Mouse (Mus musculus): Measurements from ENCODE around the gene Tnfaip8l2.
A peak's percentile ranks its signal among the peaks of the same experiment; 100 is the strongest.

The Tnfaip8l2 gene

DNA sequence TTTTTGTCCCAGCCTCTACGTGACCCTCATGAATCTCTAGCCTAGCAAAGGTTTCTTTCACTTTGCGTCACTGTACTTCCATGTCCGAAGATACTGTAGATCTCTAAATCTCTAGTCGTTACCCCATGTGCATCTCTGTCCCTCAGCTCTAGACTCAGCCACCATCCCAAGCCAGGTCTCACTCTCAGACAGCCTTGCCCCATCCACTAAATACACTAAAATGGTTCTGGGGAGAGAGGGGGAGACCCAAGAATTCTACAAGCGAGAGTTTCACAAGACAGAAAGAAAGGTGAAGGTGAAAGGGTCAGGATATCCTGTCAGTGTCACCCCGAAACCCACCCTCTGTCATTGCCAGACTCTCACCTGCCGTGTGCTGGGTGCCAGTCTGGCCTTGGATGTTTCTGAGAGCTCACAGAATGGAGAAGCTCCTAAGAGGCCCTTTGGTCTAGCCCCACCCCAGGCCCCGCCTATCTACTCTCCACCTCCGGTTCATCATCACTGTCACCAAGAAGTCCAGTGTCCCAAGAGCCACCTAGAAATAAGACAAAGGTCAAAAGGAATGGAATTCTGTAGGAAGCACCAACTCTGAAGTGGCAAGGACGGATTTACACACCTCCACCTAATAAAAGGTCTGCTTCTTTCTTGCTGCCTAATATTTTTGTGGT is at the start of gene Tnfaip8l2:
Gene Tnfaip8l2, minus strand, starts transcription at position 409 of the 665 bp plus-strand sequence.
- DNase-seq, result no peak

DNA sequence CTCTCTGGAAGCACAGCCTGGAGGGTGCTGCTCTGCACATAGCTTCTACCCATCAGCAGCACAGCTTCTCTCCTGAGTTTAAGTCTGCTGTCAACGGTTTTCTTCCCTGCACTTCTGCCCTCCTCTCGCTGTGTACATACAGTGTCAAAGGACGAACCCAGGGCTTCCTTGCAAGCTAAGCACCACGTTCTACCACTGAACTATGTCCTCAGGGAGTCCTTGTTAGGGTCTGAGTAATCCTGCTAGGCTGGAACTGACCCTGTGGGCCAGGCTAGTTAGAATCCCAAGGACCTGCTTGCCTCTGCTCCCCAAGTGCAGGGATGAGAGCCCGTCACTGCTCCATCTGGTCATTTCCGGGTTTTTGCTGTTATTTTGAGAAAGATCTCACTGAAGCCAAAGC is 44.7 kb upstream of the Tnfaip8l2 start:
- no peak for DNase-seq

DNA sequence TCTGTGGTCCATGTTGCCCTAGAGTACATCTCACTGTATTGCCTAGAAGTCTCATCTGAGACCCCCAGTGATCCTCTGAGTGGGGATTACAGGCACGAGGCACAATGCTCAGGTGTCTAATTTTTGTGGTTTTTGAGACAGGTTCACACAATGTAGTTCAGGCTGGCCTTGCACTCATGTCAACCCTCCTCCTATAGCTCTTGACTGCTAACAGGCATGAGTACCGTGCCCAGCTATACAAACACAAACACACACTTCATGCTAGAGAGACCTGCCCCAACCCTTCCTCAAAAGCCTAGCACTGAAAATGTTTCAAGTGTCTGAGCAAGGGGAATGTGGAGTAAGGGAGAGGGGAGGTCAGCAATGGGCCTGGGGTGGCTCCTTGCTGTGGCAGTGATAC is 43.9 kb upstream of the Tnfaip8l2 start:
- DNase-seq, result no peak

DNA sequence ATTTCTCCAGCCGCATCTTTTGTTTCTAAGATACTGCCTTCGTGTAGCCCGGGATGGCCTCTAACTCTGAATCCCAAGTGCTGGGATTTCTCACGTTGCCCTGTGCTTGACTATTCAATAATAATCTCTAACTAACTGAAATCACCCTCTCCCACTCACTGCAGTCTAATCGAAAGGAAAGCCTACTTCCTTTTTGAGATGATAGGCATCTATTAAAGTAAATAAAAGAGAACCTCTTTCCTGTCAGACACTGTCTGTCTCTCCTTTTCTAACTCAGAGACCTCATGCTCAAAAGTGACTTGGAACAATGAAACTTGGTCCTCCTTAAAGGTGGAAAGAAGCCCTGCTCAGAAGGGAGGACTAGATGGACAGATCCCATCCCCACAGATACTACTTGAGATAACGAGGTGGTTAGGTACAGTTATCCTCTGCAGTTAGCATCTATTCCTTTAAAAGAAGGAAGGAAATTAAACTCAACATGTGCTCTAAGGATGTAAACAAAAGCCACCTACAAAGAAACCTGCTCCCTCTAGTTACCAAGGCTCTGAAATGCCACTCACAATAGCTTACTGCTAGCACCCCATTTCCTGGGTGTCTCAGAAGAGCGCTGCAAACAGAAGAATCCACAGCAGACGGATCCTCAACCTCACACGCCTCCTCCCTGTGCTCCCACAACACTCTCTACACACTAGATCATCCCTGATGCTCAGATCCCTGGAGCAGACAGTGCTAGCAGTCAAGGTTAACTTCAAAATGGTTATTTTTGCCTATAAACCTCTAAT is 42.8 kb upstream of the Tnfaip8l2 start:
- DNase-seq, result no peak

DNA sequence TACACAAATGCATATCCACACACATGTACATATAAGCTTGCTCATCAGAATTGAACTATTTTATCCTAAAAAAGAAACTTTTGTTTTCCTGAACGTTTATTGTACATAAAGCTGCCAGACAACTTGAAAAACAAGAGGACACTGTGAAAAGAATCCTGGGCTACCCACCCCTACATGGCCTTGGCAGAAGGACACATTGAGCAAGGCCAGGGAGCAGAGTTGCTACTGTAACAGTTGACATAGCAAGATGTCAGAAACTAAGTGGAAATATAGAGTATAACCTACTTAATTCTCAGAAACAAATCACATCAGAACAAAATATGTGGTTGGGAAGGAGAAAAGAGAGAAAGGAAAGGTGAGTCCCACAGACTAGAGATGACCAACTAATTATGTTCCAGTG is 39.7 kb upstream of the Tnfaip8l2 start:
- DNase-seq, result no peak

DNA sequence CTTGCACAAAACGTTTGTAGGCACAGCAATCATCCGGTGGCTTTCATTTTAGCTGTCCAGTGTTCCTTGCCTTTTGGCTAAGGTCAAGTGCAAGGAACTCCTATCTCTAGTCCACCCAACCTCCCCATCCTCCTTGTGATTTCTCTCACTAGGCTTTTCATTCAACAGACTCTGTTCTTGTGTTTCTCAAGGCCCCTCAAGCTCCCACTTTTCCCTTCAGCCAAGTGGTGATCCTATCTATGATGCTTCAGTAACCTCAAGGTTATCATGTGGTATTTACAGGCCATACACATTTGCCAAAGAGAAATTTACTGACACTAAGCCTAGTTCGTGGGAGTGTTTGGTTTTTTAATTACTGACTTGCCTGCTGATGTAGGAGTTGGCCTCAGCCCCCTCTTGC is 37.7 kb upstream of the Tnfaip8l2 start:
- no peak for DNase-seq

DNA sequence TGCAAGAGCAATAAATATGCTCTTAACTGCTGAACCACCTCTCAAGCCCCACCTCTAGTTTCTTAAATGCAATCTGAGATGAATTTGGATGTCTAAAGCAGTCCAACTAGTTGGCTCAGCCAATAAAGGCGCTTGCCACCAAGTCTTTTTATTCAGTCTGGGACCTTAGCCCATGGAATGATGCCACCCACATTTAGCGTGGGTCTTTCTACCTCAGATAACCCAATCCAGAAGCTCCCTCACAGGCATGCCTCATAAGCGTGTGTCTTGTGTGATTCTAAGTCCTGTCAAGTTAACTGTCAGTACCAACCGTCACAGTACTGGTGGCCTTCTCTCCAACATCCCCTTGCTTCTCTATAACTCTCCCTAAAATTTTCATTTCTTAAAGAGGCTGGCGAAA is 36.8 kb upstream of the Tnfaip8l2 start:
- DNase-seq, result no peak

DNA sequence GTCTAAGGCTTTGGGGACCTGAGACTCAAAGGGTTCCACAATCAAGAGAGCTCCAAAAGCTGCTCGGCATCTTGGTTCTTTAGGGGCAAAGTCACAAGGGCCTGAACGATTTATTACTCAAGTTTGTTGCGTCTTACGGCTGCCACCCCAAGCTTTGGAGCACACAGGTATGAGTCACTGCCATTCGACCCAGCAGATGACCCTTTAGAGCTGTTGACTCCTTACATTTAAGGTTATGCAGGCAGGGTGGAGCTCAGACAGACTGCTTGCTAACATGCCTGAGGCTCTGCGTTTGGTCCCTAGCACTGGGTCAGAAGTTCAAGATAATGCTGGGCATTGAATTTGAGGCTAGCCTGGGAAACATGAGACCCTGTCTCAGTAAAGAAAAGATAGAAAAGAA is 35.4 kb upstream of the Tnfaip8l2 start:
- no peak for DNase-seq

DNA sequence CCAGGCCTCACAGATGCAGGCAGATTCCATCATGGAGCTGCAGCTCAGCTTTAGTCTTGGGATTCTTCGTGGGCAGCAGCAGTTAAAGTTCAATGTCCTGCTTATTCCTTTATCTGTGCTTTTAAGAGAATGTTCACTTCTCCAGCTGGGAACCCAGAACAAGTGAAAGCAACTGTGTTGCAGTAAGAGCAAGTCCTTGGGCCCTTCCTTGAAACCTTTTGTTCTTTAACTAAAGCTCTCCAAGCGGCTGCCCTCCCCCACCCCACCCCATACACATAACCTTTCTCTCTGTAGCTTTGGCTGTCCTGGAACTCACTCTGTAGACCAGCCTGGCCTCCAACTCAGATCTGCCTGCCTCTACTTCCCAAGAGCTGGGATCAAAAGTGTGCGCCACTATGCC is 34.3 kb upstream of the Tnfaip8l2 start:
- DNase-seq, result no peak

DNA sequence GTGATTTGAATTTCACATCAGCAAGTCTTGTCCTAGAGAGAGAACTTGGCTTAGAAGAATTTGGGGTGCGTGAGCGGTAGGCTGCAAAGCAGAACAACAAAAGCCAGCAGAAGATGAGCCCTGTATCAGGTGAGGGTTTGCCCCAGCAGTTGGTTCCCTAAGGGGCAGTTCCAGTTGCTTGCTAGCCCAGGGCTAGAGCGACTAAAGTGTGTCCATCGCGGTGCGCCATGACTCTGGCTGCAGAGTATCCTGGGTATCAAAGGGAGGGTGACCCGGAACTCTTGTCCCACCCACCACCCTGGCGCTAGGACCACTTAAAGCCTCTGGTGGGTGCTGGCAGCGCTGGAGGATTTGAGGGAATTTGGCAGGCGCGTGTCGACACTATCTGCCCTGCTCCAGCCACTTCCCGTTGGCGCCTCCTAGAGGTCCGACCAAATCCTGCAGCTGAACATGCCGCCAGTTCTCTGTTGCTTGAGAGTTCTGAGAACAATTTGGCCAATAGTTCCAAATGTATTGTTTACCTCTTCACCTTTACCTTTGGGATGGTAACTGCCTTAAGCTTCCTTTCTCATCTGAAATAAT is 31.9 kb upstream of the Tnfaip8l2 start:
- peak; percentile 82 for DNase-seq

DNA sequence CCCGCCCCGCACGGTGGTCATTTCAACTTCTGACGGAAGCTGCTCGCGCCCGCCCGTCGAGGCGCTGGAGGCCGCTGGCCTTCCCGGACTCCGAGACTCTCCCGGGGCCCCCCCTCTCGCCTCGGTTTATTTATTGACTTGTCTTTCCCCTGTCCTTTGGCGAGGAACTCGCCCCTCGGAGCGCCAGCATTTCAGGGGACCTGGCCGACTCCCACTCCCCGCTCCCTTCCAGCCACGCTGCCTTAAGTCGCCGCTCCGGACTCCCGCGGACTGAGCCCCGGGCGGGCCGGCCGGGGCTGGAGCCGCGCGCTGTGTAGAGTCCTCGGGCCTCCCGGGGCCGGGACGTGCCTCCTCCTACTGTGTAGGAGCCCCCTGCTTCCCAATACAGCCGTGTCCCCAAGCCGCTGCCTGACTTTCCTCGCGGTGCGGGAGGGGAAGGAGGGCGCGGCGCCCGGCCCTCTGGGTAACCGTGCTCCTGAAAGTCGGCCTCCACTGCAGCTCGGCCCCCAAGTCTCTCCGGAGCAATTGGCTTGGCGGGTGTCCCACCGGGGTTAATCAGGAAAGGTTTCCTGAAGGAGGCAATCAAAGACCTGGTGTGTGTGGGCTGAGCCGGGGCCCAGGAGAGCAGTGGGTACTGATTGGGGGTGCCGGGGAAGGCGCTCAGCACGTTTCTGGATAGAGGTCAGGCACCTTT is 31.2 kb upstream of the Tnfaip8l2 start:
- DNase-seq, result no peak

DNA sequence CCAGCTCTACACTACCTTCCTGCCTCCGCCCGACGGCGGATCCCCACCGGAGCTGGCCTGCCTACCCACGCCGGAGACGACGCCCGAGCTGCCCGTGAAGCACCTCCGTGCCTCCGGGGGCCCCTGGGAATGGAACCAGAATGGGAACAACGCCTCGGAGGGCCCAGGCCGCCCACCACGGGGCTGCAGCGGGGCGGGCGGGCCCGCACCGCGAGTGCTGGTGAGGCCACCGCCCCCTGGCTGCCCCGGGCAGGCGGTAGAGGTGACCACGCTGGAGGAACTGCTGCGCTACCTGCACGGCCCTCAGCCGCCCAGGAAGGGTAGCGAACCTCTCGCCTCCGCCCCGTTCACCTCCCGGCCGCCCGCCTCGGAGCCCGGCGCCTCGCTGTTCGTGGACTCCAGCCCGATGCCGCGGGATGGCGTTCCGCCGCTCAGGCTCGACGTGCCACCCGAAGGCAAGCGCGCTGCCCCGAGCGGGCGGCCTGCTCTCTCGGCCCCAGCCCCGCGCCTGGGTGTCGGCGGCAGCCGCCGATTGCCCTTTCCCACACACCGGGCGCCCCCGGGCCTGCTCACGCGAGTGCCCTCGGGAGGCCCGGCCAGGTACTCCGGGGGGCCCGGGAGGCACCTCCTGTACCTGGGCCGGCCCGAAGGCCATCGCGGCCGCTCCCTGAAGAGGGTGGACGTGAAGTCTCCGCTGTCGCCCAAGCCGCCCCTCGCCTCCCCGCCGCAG is 30.5 kb upstream of the Tnfaip8l2 start:
- no peak for DNase-seq

DNA sequence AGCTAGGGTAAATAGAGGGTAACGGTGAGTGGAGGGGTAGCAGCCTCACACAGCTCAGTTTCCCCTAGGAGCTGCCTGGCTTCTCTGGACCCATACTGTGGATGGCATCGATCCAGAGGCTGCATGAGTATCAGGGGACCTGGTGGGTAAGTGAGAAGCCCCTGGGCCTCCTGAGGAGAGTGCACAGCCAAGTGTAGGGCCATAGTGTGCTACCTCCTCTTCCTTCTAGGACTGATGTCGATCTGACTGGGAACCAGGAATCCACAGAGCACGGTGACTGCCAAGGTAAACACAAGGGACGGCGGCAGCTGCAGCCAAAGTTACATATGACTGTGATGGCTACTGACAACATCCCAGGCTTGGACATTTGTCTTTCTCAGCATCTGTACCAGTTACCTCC is 28.9 kb upstream of the Tnfaip8l2 start:
- DNase-seq, result no peak

DNA sequence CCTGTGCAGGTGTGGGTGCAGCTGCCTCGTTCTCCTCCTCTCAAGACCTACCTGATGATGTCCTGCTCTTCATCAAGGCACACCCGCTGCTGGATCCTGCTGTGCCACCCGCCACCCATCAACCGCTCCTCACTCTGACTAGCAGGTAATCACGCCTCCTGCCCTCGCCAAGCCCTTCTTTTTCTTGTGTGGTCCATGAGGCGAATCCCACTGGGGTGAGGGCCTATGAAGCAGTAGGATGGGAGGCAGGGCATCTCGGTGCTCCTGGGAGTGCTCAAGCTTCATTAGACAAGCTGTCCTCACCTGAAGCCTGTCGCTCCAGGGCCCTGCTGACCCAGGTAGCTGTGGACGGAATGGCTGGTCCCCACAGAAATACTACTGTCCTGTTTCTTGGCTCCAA is 27.8 kb upstream of the Tnfaip8l2 start:
- DNase-seq, result no peak

DNA sequence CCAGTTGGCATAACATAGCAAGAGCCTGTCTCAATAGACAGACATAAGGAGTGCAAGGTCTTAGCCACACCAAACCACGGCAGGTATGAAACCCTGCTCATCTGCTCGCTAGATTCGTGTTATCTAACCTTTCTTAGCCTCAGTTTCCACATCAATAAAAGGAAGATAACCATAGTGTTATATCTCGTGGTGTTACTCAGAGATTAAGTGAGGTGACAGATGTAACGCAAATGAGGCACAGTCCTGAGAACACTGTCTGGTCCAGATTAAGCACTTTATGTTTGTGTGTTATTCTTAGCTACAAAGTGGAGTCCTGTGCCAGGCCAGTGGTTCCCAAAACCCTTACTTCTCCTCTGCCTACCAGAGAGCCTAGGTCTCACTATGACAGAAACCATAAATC is 22.7 kb upstream of the Tnfaip8l2 start:
- no peak for DNase-seq

DNA sequence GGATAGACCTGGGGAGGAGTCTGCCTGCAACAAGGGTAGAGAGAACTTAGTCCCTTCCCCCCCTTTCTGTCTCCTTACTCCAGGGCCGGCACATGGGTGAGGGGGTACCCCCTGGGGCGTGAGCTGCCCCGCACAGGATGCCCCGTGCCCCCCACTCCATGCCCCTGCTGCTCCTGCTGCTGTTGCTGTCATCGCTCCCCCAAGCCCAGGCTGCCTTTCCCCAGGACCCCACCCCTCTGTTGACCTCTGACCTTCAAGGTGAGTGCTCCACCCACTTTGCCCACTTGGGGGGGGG is 22.0 kb upstream of the Tnfaip8l2 start:
- DNase-seq, result no peak

DNA sequence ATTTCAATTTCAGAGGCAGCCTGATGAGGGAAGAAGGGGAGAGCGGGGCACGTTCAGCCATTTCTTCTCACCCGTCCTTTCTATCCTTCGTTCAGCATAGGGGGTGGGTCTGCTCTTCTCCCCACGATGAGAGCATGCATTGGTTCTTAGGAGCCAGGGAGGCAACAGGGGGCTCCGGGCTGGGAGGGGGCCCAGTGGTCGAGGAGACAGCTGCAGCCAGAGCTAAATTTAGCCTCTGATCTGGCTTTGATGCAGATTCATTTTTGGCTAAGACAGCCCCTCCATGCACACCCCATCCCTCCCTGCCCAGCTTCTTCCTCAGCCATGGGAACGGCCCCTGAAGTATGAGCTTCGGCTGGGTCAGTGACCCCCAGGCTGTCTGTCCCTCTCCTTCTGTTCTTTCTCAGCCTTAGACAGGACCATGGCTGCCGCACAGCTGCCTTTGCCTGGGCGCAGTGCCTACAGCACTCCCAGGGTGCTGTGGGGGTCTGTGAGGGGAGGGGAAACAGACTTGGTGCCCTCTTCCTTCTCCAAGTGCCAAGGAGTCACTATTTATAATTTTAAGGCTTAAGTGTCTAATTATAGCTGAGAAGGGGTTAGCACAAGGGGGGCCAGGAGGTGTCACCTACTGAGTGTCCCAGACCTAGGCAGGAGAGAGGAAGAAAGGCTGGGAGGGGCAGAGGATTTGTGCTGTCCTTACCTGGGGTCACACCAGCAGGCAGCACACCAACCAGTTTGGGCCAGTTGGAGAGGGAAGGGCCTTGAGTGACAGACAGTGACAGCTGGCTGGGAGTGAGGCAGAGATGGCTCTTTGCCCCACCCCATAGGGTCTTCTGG is 21.5 kb upstream of the Tnfaip8l2 start:
- no peak for DNase-seq

DNA sequence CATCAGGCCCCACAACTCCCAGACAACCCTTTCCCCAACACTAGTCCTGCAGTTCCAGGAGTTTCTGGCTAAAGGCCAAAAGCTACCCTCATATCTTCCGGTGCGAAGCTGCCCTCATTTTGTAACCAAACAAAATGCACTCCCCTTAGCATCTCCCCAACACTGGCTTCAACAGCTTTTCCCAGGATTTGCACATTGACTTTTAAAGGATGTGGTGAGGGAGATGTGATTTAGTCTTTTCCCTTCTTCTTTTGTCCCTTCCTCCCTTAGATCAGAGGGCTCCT is 20.1 kb upstream of the Tnfaip8l2 start:
- no peak for DNase-seq

DNA sequence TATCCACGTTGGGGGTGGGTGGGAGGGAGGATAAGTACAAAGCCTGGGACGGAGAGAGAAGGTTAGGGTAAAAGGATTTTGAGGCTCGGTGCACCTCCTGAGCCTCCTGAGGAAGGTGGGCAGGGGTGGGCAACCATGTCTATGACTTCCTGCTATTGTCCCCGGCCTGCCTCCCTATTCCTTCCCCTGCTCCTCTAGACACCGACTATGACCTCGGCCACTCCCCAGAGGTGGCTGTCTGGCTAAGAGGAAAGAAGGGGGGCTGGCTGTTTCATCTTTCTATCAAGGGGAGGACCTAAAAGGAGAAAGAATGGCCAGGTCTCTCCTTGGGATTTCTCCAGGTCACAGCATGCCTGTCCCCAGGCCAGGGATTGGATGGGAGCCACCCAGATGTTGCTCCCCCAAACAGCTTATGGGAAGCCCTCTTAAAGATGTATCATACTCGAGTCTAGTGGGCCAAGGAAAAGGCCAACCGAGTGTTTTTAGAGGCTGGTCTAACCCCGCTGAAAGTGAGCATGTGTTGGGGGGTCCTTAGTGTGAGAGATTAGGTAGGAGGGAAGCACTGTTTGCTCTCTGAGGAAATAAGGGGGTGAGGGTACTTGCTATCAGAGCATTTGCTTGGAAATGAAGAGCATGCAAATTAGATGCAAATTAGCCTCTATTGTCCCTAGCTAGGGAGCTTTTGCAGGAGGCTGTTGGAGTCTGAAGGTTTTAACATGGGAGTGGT is 19.6 kb upstream of the Tnfaip8l2 start:
- no peak for DNase-seq

DNA sequence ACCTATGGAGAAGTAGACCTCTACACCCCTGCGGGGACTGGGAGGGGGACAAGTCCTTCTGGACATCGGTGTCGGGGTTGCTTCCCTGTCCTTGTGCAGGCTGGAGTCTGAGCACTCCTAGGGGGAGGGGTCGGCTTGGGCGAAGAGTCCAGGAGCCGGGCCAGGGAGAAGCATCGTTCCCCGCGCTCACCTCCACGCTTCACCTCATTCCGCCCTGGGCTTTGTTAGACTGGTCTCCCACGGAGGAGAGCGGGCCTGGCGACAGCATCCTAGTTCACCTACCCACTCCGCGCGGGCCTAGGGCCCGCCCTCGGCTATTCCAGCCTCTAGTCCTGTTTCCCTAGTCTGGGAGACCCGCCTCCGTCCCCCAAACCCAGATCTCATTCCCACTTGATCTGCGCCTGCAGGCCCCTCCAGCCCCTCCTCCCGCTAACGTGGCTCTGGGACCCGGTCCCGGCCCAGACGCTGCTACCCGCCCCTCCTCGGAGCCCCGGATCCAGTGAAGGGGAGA is 18.9 kb upstream of the Tnfaip8l2 start:
- DNase-seq, result peak; percentile 45
